Mouse (Mus musculus) c-Kit-positive CD71-negative TER-119-negative erythroid progenitor cells, embryonic 14.5 days (primary cell): ENCODE measurements around the gene Speg.

Experiments used
- DNase-seq: peaks from one replicate; pipeline ENCODE4 v3.0.0-alpha.2; 2013; ENCODE audit warnings: low read depth

The Speg gene

GRCm38 (mm10) chr1:75393846-75394245 lies 18.7 kb downstream of the Speg start:
- no peak for DNase-seq

- DNase-seq: peak; percentile 44
These were observed 23.8 kb downstream of the Speg start for GRCm38 (mm10) chr1:75398761-75399402.

- no peak for DNase-seq
These were observed 24.8 kb downstream of the Speg start for GRCm38 (mm10) chr1:75399755-75400492.

- no peak for DNase-seq
These were observed 25.5 kb downstream of the Speg start for GRCm38 (mm10) chr1:75400493-75401115.

- DNase-seq: no peak
These were observed 30.4 kb downstream of the Speg start for GRCm38 (mm10) chr1:75405547-75405946.

GRCm38 (mm10) chr1:75406173-75406572 lies 31.1 kb downstream of the Speg start:
- DNase-seq: no peak

- DNase-seq: no peak
These were observed 32.0 kb downstream of the Speg start for GRCm38 (mm10) chr1:75407056-75407455.

GRCm38 (mm10) chr1:75408210-75408609 lies 33.1 kb downstream of the Speg start:
- DNase-seq: no peak

- DNase-seq: no peak
These were observed 34.9 kb downstream of the Speg start for GRCm38 (mm10) chr1:75409950-75410349.

- DNase-seq: no peak
These were observed 37.1 kb downstream of the Speg start for GRCm38 (mm10) chr1:75412196-75412595.

- DNase-seq: no peak
These were observed 38.7 kb downstream of the Speg start for GRCm38 (mm10) chr1:75413749-75414148.

- no peak for DNase-seq
These were observed 46.7 kb downstream of the Speg start for GRCm38 (mm10) chr1:75421794-75422193.

- DNase-seq: no peak
These were observed 47.2 kb downstream of the Speg start for GRCm38 (mm10) chr1:75422216-75422822.

- no peak for DNase-seq
These were observed 47.9 kb downstream of the Speg start for GRCm38 (mm10) chr1:75422823-75423471.

GRCm38 (mm10) chr1:75423780-75424390 lies 48.8 kb downstream of the Speg start:
- no peak for DNase-seq

GRCm38 (mm10) chr1:75425796-75426471 lies 50.8 kb downstream of the Speg start:
- DNase-seq: no peak

- DNase-seq: peak; percentile 70
These were observed 60.6 kb downstream of the Speg start, which contains the start of gene Gmppa for GRCm38 (mm10) chr1:75435475-75436328. TSS of gene Gmppa (plus strand) at chr1:75435930.

- DNase-seq: no peak
These were observed 63.7 kb downstream of the Speg start for GRCm38 (mm10) chr1:75438782-75439181.

- DNase-seq: no peak
These were observed 65.6 kb downstream of the Speg start for GRCm38 (mm10) chr1:75440661-75441060.

- DNase-seq: no peak
These were observed 66.4 kb downstream of the Speg start for GRCm38 (mm10) chr1:75441471-75441996.
